Mouse (Mus musculus): Measurements from ENCODE around the gene Tax1bp3.

DNA sequence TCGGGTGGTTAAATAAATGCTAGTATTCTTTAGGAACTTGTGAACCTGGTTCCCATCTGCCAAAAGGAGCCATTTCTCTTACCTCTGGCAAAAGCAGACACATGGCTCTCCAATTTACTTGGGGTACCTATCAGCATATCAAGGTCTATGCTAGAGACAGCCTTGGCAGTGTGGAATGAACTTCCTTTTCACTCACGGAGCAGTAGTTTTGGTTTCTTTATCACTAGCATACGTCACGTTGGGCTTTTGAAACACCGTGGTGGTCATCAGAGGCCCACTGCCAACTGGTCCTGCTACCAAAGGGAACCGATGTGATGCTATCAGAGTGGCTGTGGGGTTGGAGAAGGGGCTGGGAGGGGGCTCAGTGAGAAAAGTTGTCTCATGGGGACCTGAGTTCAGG is 43.9 kb upstream of the Tax1bp3 start:
- TF ChIP-seq GATA1 (IDR thresholded peaks at IDR 0.05; ENCODE audit: borderline replicate concordance, low read length) (no peak), FLI1 (IDR thresholded peaks at IDR 0.05; ENCODE audit: low read length) (no peak)

Data from megakaryocyte, embryonic 14.5 days (primary cell).